Mouse (Mus musculus): ENCODE measurements around the gene Mrgprd. TPM values are rescaled to one million over a fixed set of nuclear protein-coding genes. Genes with fewer than 3 reads are reported as not detected.

Gene Mrgprd
- total RNA-seq, 2 experiments from 2014 or later = not detected

- DNase-seq (ENCODE audit: low spot score in 2 of 2) = no peak
Observed at GRCm38 (mm10) chr7:145340248-145340904, 25.7 kb downstream of the Mrgprd start.

Other genes starting within 250 kb of the Mrgprd start
- under 1 TPM in 1 of 2 experiments, not detected in 1; 0.45 TPM for gene 1810010D01Rik, start 106.7 kb upstream of the Mrgprd start, total RNA-seq (2021)
- 10 to 100 TPM; 21.2 to 26.9 TPM for gene Tpcn2, start 30.8 kb upstream of the Mrgprd start, total RNA-seq (2021)
- gene Mrgprf, start 14.0 kb upstream of the Mrgprd start, total RNA-seq (2021) = 1 to 10 TPM; 3.2 to 3.4 TPM